Mouse (Mus musculus) olfactory bulb, adult 2 months (tissue): Measurements from ENCODE around the gene Bco2. TPM values are rescaled to one million over a fixed set of nuclear protein-coding genes. Genes with fewer than 3 reads are reported as not detected.

Experiments used
- H3K27ac ChIP-seq: fragments of 200-500 bp; 2 replicates; pipeline ENCODE4 v1.5.1; 2012; ENCODE audit warnings: low read depth, low read length; ENCODE audit not compliant: insufficient read depth
- H3K4me1 ChIP-seq: fragments of 200-500 bp; 2 replicates; pipeline ENCODE4 v1.6.1; 2012; ENCODE audit warnings: low read length; ENCODE audit not compliant: control insufficient read depth, insufficient read depth
- H3K4me3 ChIP-seq: fragments of 200-500 bp; 2 replicates; pipeline ENCODE4 v1.5.1; 2012; ENCODE audit warnings: mild to moderate bottlenecking, low read depth, low read length, moderate library complexity; ENCODE audit not compliant: insufficient read depth
- CTCF ChIP-seq: fragments of 200-500 bp; IDR thresholded peaks from 2 replicates; pipeline ENCODE4 v1.5.1; 2012; ENCODE audit warnings: low read depth, mild to moderate bottlenecking, low read length, moderate library complexity; ENCODE audit not compliant: insufficient read depth
- POLR2A ChIP-seq: fragments of 200-500 bp; IDR thresholded peaks from 2 replicates; pipeline ENCODE4 v1.6.1; 2012; ENCODE audit warnings: mild to moderate bottlenecking, low read depth, low read length, moderate library complexity; ENCODE audit not compliant: insufficient read depth
- WGBS: fragments of 180-500 bp; shearing (Covaris S2); methylation state at CpG from one replicate; pipeline ENCODE4 v1.1.7; 2018; 5-methylcytosine and 5-hydroxymethylcytosine counted together
- polyA plus RNA-seq: library from polyadenylated mRNA; stranded (reverse); fragments of >200 nt; gene quantifications from 2 replicates; pipeline ENCODE4 v1.2.4, GENCODE M21; 2012; ENCODE audit warnings: low replicate concordance; ENCODE audit not compliant: missing spikeins, insufficient read depth, insufficient read length

Bco2 gene
- polyA plus RNA-seq, 1 experiment, result not detected

- WGBS, result 79% methylated on average over 3 of the region's 3 CpGs
- no peak overlapping the region for H3K27ac ChIP-seq
- H3K4me1 ChIP-seq, result peaks cover 3% of the 10 kb centered on the region
- TF ChIP-seq POLR2A (no peak), CTCF (no peak)
- no peak overlapping the region for H3K4me3 ChIP-seq
Measured at GRCm38 (mm10) chr9:50593544-50593943, 38.6 kb upstream of the Bco2 start.

DNA sequence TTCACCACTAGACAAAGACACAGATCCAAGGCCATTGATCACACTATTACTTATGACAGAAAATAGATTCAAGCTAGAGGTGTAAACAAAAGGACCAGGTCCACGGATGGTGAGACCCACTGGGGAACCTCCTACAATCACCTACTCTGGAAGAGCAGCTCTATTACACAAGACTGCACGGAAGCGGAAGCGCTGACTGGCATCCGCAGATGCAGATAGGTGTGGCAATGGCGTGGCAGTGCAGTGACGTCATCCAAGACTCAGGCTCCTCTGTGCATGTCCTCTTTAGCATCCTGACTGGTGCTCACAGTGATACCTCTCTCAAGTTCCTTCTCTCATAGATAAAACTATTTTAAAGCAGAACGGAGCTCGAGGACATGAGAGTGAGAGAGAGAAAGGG, 38.0 kb upstream of the Bco2 start:
- Histone ChIP-seq H3K4me1 (peaks cover 3% of the 10 kb centered on the region), H3K27ac (no peak overlapping the region), H3K4me3 (no peak overlapping the region)
- WGBS, result 92% methylated on average over 9 of the region's 9 CpGs
- TF ChIP-seq CTCF (no peak), POLR2A (no peak)

DNA sequence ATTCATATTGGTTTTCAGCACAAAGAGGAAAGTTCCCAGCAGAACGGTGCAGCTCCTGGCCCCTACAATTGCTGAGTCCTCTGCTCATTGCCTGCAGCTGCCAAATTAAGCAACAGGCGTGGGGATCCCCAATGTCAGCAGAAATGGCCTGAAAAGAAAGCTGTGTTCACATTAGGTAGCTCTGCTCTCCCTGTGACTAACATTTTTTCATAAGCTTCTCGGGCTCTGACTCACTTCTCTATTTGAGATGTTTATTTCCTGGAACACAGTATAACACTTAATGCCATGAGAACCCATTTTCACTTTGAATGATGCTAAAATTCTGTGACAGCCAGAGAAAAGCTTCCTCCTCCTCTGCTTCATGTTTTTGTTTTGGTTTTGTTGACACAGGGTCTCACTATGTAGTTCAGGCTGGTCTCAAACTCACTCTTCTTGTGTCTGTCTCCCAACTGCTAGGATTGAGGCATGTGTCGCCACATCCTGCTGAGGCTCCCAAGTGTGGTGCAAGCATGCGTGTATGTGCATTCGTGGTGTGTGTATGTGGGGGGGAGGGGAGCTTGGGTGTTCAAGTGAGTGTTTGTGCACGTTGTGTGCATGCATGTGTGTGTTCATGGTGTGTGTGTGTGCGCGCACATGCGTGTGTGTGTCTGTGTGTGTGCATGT, 36.0 kb upstream of the Bco2 start:
- TF ChIP-seq POLR2A (no peak), CTCF (no peak)
- H3K27ac ChIP-seq, result no peak overlapping the region
- peaks cover 3% of the 10 kb centered on the region for H3K4me1 ChIP-seq
- 62% methylated on average over 10 of the region's 10 CpGs for WGBS
- no peak overlapping the region for H3K4me3 ChIP-seq

DNA sequence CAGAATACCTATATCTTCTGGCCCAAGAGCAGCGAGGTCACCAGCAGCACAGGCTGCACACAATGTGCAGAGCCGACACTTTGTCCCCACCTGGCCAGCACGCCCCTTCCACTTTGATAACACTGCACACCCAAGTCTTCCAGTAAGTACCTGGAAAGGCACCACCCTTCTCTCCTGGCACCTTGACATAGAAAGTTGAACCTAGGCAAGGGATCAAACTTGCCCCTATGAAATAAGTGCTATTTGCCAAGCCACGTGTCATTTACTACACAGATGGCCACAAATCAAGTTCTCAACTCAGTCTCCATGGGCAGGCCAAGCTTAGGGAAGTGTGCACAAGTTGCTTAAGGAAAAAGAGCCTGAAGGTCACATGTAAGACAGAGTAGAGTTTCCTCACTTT, 32.0 kb upstream of the Bco2 start:
- WGBS, result 82% methylated on average over 4 of the region's 4 CpGs
- H3K4me3 ChIP-seq, result no peak overlapping the region
- H3K4me1 ChIP-seq, result peaks cover 3% of the 10 kb centered on the region
- TF ChIP-seq POLR2A, result no peak
- no peak for TF ChIP-seq CTCF
- H3K27ac ChIP-seq, result no peak overlapping the region

DNA sequence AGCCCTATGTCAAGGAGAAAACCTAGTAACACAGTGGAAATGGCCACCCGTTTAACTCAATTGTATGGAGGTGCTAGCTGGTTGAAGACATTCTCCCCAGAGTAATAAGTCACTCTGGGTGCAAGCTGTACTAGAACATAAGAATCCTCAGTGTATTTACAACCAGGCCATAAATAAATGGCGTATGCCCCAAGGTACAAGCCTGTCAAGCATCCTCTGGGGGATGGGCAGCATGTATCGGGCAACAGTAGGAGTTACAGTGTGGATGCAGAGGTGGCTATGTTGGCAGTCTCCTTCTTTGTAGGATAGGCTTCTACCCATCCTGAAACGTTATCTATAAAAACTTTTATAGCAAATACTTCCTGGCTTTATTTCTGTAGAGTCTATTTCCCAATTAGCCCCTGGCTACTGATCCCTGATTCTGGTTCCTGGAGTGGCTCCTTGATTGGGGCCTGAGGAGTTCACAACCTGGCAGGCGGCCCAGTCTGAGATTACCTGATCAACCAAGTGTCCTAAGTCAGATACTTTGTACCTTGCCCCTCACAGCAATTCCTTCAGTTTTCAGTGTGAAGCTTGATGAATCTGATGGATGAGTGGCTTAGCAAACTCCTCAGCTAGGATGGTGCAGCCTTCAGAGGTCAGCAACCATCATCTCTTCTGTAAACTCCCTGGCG, 30.3 kb upstream of the Bco2 start:
- TF ChIP-seq CTCF (no peak), POLR2A (no peak)
- H3K4me1 ChIP-seq, result no peaks in the 10 kb centered on the region
- no peak overlapping the region for H3K27ac ChIP-seq
- WGBS, result 84% methylated on average over 6 of the region's 6 CpGs
- H3K4me3 ChIP-seq, result no peak overlapping the region

GRCm38 (mm10) chr9:50580370-50580769, 25.4 kb upstream of the Bco2 start:
- 39% methylated on average over 4 of the region's 4 CpGs for WGBS

DNA sequence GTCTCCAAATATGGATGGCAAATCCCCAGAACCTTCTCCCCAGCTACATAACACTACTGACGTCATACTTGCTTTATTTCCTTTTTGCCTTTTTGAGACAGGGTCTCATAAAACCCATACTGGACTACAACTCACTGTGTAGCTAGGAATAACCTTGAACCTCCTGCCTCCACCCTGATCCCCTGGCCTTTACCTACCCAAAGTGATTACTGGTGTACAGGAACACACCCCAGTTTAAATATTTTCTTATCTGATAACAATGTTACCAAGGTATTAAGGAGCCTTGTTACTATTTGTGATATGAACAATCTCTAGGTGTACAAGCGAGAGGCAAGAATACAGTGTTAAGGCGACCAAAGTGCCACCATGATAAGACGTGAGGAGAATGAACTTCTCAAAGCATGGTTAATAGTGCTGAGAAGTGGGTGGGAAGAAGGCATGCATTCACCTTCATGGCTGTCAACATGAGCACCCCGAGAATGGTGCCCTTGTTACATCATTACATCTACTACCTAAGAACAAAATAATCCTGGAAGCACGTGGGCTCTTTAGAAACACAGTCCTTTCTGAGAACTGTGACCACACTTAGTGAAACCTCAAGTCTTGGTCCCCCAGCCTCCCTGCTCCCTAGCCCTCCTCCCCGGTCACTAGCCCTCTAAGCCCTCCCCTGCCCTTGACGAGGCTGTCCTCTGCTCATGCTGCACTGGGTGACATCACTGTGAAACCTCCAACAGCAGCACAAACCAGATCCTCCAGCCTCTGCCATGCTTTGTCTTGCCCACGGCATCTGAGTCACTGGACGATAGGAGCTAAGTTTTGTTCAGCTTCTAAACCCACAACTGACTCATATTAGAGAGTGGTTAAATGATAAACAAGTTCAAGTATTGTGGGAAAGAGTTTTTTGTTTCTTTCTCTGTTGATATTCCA, 14.9 kb upstream of the Bco2 start:
- Histone ChIP-seq H3K4me1 (peaks cover 6% of the 10 kb centered on the region), H3K4me3 (no peak overlapping the region), H3K27ac (no peak overlapping the region)
- no peak for TF ChIP-seq POLR2A
- TF ChIP-seq CTCF, result no peak
- WGBS, result 75% methylated on average over 10 of the region's 10 CpGs

More at GRCm38 (mm10) chr9:50580370-50580769, 25.4 kb upstream of the Bco2 start:
- Histone ChIP-seq H3K27ac (no peak overlapping the region), H3K4me1 (no peaks in the 10 kb centered on the region), H3K4me3 (no peak overlapping the region)
- TF ChIP-seq POLR2A, result no peak
- TF ChIP-seq CTCF, result no peak

- Histone ChIP-seq H3K4me1 (peaks cover 6% of the 10 kb centered on the region), H3K27ac (no peak overlapping the region), H3K4me3 (no peak overlapping the region)
- 89% methylated on average over 2 of the region's 2 CpGs for WGBS
- TF ChIP-seq CTCF (no peak), POLR2A (no peak)
Measured at GRCm38 (mm10) chr9:50567881-50568280, 12.9 kb upstream of the Bco2 start.

GRCm38 (mm10) chr9:50567372-50567771, 12.4 kb upstream of the Bco2 start:
- WGBS, result 91% methylated on average over 4 of the region's 4 CpGs
- H3K4me1 ChIP-seq, result peaks cover 6% of the 10 kb centered on the region
- TF ChIP-seq POLR2A, result no peak
- no peak for TF ChIP-seq CTCF

More at GRCm38 (mm10) chr9:50567372-50567771, 12.4 kb upstream of the Bco2 start:
- no peak overlapping the region for H3K27ac ChIP-seq
- H3K4me3 ChIP-seq, result no peak overlapping the region
